ENCODE assay signal across 7 mouse cellular contexts in the genomic region with DNA sequence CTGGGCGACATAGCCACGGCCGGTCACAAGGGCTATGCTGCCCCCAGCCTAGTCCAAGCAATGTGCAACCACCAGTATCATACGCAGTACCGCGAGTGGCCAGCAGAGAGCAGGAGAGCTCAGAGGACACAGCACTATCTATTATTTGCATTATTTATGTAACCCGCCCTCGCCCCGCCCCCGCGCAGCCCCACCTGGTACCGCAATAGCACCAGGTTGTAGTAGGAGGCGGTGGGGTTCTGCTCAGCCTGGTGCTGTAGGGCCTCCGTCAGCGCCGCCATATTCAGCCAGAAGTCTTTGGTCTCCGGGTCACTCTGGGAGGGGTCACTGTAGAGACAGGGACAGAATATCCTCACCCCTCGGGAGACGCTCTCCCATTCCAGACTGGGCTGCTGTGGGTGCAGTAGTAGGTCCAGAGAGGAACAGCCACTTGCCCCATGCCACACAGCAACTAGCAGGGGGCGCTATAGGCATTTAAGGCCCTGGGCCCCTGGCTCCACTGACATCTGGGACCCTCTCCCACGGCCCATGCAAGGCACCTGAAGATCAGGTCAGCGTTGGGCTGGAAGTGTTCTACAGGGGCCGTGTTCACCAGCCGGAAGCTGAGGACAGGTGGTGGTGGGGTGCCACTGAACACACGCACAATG. TPM values are rescaled to one million over a fixed set of nuclear protein-coding genes. Genes with fewer than 3 reads are reported as not detected.
A peak's percentile ranks its signal among the peaks of the same experiment; 100 is the strongest.
DNase-seq lines count a peak whose midpoint lies in the region; ATAC-seq lines count a peak whose summit lies in the region.

No protein-coding gene starts in this region.

- 23% methylated on average over 25 of the region's 25 CpGs for WGBS in intestine, embryonic 16.5 days

- peak overlapping the region; percentile 43 for H3K4me2 ChIP-seq in intestine, embryonic 16.5 days (ENCODE audit: low read depth, low read length)

- intact Hi-C loops in left cerebral cortex, postnatal 25 days (cut with DNase I): loop anchor here (2.0 kb wide), 1 partner anchor 21 kb away; no protein-coding TSS in a partner anchor

- no peaks in the 10 kb centered on the region for H3K4me1 ChIP-seq in intestine, embryonic 16.5 days (ENCODE audit: control insufficient read depth, insufficient read depth, low read length)

- no peaks in the 10 kb centered on the region for H3K36me3 ChIP-seq in intestine, embryonic 16.5 days (ENCODE audit: control insufficient read depth, insufficient read depth, low read length)

- peak; percentile 58 for DNase-seq in adipocyte (ENCODE audit: low spot score)
- peak; percentile 73 for DNase-seq in gastrocnemius, postnatal 10 days
- peak; percentile 84 to 85 for DNase-seq in left cerebral cortex, postnatal 25 days (ENCODE audit: low spot score in 2 of 2)
- DNase-seq in mesoderm, embryonic 11.5 days (ENCODE audit: low read depth, low spot score): peak; percentile 83
- peak; percentile 94 for DNase-seq in right cerebral cortex, postnatal 4 days

- H3K9me3 ChIP-seq in intestine, embryonic 16.5 days (ENCODE audit: control insufficient read depth, low read length): no peaks in the 10 kb centered on the region

- H3K27ac ChIP-seq in intestine, embryonic 16.5 days (ENCODE audit: low read length): no peak overlapping the region

- peak overlapping the region; percentile 27 for H3K4me3 ChIP-seq in intestine, embryonic 16.5 days (ENCODE audit: low read length)

- no peaks in the 10 kb centered on the region for H3K27me3 ChIP-seq in intestine, embryonic 16.5 days (replicated peaks; ENCODE audit: control insufficient read depth, insufficient read depth, low read length)

- H3K9ac ChIP-seq in intestine, embryonic 16.5 days (ENCODE audit: low read depth, low read length): no peak overlapping the region

- peak; percentile 67 for ATAC-seq in common myeloid progenitor, adult 5-6 weeks (replicated peaks; ENCODE audit: low read depth, poor library complexity, severe bottlenecking)
- ATAC-seq in intestine, embryonic 16.5 days: peak; percentile 79

RNA-seq across cellular contexts. Expression of gene B3gnt3, which starts 8.3 kb away (rescaled TPM):
- 0.23 TPM in 1 of 2 replicates, not detected in the other for total RNA-seq in common myeloid progenitor, adult 5-6 weeks (2017)
- 1 to 10 TPM; 4.7 to 5.2 TPM for total RNA-seq in gastrocnemius, postnatal 10 days (2021)
- 19.2 and 20.9 TPM in 2 replicates for polyA plus RNA-seq in intestine, embryonic 16.5 days (2015; fragmentation: Nextera tagmentation; extraction: Ambion mirVana)
- under 1 TPM; 0.34 to 0.53 TPM for total RNA-seq in left cerebral cortex, postnatal 25 days (2021)

RNA-seq across cellular contexts. Expression of gene Fcho1, which starts 15.6 kb away (rescaled TPM):
- total RNA-seq in common myeloid progenitor, adult 5-6 weeks (2017): 64.3 and 91.5 TPM in 2 replicates
- total RNA-seq in gastrocnemius, postnatal 10 days (2021): 1 to 10 TPM in 1 of 2 experiments, under 1 TPM in 1; 0.26 to 1.2 TPM
- polyA plus RNA-seq in intestine, embryonic 16.5 days (2015; fragmentation: Nextera tagmentation; extraction: Ambion mirVana): 5.0 and 6.4 TPM in 2 replicates
- total RNA-seq in left cerebral cortex, postnatal 25 days (2021): 100 to 1,000 TPM; 177 to 183 TPM

RNA-seq across cellular contexts. Expression of gene Insl3, which starts 20.9 kb away (rescaled TPM):
- total RNA-seq in common myeloid progenitor, adult 5-6 weeks (2017): 3.4 and 3.5 TPM in 2 replicates
- total RNA-seq in gastrocnemius, postnatal 10 days (2021): 1 to 10 TPM; 3.1 to 3.7 TPM
- 2.4 and 2.5 TPM in 2 replicates for polyA plus RNA-seq in intestine, embryonic 16.5 days (2015; fragmentation: Nextera tagmentation; extraction: Ambion mirVana)
- total RNA-seq in left cerebral cortex, postnatal 25 days (2021): 1 to 10 TPM; 1.3 to 1.5 TPM

RNA-seq across cellular contexts. Expression of gene Jak3, which starts 33.8 kb away (rescaled TPM):
- total RNA-seq in common myeloid progenitor, adult 5-6 weeks (2017): 9.4 and 14.1 TPM in 2 replicates
- total RNA-seq in gastrocnemius, postnatal 10 days (2021): 1 to 10 TPM; 3.9 to 5.8 TPM
- polyA plus RNA-seq in intestine, embryonic 16.5 days (2015; fragmentation: Nextera tagmentation; extraction: Ambion mirVana): 11.5 and 13.5 TPM in 2 replicates
- 1 to 10 TPM; 3.9 to 4.8 TPM for total RNA-seq in left cerebral cortex, postnatal 25 days (2021)

RNA-seq across cellular contexts. Expression of gene Unc13a, which starts 38.4 kb away (rescaled TPM):
- 0.46 and 11.3 TPM in 2 replicates for total RNA-seq in common myeloid progenitor, adult 5-6 weeks (2017)
- under 1 TPM; 0.38 to 0.45 TPM for total RNA-seq in gastrocnemius, postnatal 10 days (2021)
- polyA plus RNA-seq in intestine, embryonic 16.5 days (2015; fragmentation: Nextera tagmentation; extraction: Ambion mirVana): 0.98 and 1.2 TPM in 2 replicates
- 100 to 1,000 TPM; 318 to 327 TPM for total RNA-seq in left cerebral cortex, postnatal 25 days (2021)

Comparison
In these comparisons a context has a peak if more than half of its experiments do, and no peak if none do; other contexts are left out.
1. RNA of gene Fcho1, which starts 15.6 kb away (total RNA-seq): 177 to 183 TPM in left cerebral cortex, postnatal 25 days and 64.3 to 91.5 TPM in common myeloid progenitor, adult 5-6 weeks; 0.26 to 1.2 TPM in gastrocnemius, postnatal 10 days; every median in the first group is over 10 times any median in the second.
2. Peak in every context shown above with its lines, with median percentiles within 50 percentile points of each other: DNase-seq.